Mouse (Mus musculus): ENCODE measurements around the gene Ndufs8.

DNA sequence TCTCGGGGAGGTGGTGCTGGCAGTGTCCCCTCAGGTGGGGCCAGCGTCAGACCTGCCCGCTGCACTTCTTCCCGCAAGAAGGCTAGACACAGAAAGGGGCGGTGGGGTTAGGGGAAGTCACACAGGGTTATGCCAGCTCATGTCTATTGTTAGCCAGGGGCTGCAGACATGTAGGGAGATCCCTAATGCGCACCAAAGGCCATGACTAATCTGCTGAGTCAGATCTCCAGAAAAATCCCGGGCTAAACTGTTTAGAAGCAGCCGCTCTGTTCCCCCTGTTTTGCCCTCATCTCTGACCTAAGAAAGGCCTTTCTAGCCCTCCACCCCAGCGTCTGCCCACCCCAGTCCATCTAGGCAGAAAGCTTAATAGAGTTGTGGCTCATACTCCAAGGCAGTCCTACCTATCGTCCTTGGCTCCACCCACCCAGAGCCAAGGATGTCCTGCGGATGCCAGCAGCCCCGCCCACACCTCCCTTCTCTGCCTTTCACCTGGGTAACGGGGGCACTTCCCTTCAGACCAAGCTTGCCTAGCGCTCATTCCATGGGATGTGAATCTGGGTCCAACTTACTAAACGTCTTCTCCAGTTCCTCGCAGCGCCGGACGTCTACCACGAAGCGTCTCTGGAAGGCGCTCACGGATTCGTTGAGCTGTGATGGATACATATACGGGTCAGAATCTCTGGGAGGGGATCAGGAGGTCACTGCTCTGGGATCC lies 8.8 kb downstream of the Ndufs8 start:
- TF ChIP-seq CTCF (IDR thresholded peaks at IDR 0.05; ENCODE audit: control insufficient read depth, insufficient read depth, low read length), result no peak
- no peak for TF ChIP-seq POLR2A (IDR thresholded peaks at IDR 0.05; ENCODE audit: borderline replicate concordance, control insufficient read depth, low read depth, low read length)
